Mouse (Mus musculus): ENCODE results near the gene Clec4a2.
"Not testable (repeated sequence)": the region's sequence is repeated elsewhere in the genome, so short reads cannot be mapped to it uniquely, and the experiment has no call there.

Clec4a2 gene

GRCm38 (mm10) chr6:123106128-123106527 is at the start of gene Clec4a2:
Clec4a2 (plus strand) TSS chr6:123106428.
- not testable (repeated sequence) for DNase-seq

- DNase-seq = no peak
Measured at GRCm38 (mm10) chr6:123095125-123095843, 10.9 kb upstream of the Clec4a2 start.

- no peak for DNase-seq
Measured at GRCm38 (mm10) chr6:123123195-123123594, 17.0 kb downstream of the Clec4a2 start.

GRCm38 (mm10) chr6:123127173-123127572 is 20.9 kb downstream of the Clec4a2 start:
- DNase-seq = no peak

GRCm38 (mm10) chr6:123137766-123138526 is 31.7 kb downstream of the Clec4a2 start:
- DNase-seq = not testable (repeated sequence)

- DNase-seq = no peak
Measured at GRCm38 (mm10) chr6:123170106-123170505, 63.9 kb downstream of the Clec4a2 start.

GRCm38 (mm10) chr6:123171040-123171439 is 64.8 kb downstream of the Clec4a2 start:
- no peak for DNase-seq

- DNase-seq = no peak
Measured at GRCm38 (mm10) chr6:123172593-123172992, 66.4 kb downstream of the Clec4a2 start, which contains the start of gene Clec4b2. Clec4b2 (plus strand) TSS chr6:123172893.

- no peak for DNase-seq
Measured at GRCm38 (mm10) chr6:123175549-123175948, 69.3 kb downstream of the Clec4a2 start.

GRCm38 (mm10) chr6:123184862-123185261 is 78.6 kb downstream of the Clec4a2 start:
- not testable (repeated sequence) for DNase-seq

Measured in liver (tissue).